Mouse (Mus musculus) spleen, postnatal 36 days (tissue): ENCODE measurements at regions not wholly inside any gene's neighbourhood (a gene's known extent, or its start where the extent isn't known, plus 50 kb on each side); places are given as distances from the start of the nearest gene placed in this dataset.

Experiments
- DNase-seq, 2 experiments: peaks; one replicate each; pipeline ENCODE4 v3.0.0; 2022; ENCODE audit warnings: low spot score in 2 of 2, mixed read lengths in 1 of 2

DNA sequence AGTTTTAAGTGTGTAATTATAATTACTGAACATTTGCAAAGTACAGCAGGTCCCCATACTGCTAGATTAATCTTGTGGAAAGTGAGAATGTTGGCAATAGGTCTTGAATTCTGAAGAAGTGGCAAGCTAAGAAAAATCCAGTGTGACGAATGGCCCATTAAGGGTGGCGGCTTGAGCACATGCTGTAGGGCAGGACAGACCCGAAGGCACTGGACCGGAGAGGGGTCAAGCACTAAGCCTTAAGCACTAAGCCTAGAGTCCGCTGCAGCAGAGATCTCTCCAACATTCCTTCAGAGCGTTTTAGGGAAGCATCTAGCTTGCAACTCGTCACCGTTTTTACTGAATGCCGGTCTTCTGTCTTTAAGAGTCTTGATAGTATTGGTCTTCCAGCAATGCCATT is 105.6 kb downstream of the Aldh8a1 start:
- DNase-seq: no peak

DNA sequence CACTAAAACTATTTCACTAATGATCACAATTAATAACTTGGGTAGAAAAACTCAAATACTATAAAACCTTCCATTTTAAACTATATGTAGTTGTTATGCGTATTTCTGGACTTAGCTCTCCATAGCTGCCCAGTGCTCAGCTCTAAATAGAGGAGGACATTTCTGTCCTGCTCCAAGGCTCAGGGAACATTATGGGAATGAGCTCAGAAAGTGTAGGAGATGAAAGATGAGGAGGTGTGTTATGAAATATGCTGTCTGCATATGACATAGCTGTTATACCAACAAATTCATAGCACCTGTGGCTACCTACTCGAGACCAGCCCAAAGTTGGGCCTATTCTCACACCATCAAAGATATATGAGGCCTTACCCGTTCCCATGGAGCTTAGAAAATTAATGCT is 106.3 kb downstream of the Aldh8a1 start:
- no peak for DNase-seq

DNA sequence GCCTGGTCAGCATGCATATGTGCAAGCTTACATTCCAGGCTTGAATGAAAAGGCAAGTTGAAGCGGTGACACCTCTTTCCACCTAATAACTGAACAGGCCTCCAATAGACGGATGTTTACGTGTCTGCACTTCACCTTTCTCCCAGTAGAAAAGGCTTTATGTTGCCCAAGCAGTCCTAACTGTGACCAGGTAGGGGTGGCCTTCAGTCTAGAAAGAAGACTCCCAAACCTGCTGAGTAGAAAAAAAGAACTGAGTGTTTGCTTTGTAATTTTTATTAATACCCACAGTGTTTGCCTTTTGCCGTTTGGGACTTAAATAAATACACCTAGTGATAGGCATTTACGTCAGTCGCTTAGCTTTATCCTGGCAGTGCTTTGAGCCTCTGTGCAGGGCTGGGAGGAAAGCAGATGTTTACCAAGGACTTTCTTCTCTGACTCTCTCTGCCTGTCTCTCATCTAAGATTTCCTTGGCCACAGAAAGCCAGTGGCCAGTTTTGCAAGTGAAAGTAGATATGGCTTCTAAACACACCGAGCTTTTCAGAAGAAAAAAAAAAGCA is 104.5 kb upstream of the 1700020N01Rik start:
- DNase-seq: no peak

DNA sequence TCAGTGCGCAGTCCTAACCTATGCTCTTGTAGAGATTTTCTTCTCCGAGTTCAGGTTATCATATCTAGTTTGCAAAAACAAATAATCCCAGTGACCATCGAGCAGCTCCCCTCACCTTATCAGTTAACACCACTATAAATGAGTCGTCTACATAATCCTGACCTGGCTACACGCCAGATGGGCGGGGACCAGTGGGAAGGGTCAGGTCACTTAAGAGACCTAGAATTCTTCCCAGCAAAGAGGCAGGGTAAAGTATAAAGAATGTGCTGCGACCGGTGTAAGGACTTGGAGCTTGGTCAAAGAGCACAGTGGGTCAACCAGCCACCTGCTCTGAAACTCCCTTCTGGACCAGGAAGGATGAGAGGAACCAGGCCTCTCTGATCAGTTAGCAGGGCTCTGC is 102.0 kb upstream of the 1700020N01Rik start:
- DNase-seq: no peak

DNA sequence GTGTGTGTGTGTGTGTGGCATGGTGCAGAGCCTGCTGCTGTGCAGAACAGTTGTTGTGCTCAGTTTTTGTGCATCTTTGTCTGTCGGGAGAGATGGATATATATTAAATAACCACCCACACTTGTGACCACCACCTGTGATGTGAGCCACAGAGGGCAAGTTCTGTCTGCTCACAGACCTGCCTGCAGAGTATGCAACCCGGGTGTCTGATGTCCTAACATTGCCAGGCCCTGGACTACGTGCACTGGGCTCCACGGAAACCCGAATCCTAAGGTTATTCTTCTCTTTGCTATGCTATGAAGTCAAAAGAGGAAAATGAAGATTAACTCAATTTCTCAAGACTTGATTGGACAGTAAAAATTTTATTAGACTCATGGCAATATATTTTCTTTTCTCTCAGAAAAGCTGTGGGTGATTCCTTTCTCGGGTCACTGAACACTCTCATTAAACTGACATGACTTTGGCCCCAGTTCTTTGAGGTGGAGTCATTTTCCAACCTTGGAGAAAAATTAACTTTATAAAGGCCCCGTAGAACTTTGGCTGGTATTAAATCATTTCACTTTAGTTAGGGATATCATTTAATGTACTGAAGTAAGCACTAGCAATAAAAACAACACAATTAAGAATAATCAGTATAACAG is 100.6 kb upstream of the 1700020N01Rik start:
- DNase-seq: no peak

DNA sequence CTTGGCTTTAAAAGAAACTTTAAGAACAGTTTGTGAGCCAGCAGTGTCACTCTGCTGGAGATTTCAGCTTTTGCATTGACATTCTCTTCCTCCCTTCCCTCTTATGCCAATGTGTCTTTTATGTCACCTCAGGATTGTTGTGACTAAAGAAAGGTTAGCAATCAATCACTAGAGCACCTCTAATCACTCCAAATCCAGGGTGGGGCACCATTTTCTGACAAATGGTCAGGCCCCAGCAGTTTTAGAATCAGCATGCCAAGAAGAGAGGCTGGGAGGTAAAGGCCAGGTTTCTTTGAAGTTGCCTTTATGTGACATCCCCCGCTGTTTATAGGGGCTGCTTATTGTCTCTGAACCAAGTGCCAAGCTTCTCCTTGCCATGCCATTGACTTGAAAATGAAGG is 98.4 kb upstream of the 1700020N01Rik start:
- DNase-seq: no peak

DNA sequence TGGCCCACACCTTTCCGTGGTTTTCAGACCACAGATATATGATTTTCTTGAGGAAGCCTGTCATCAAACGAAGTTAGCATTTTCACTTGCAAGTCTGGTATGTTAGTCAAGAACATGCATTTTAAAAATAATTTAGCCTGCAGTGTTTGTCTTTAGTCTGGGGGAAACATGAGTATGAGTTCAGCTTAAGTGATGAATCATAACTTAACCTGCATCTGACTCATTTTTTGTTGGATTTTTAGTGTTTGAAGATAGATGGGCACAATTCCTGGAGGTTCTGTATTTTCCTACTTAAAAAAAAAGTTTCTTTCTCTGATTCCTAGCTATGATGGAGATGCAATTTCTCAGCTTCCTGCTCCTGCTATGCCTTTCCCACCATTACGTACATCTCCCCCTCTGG is 95.8 kb upstream of the 1700020N01Rik start:
- no peak for DNase-seq

DNA sequence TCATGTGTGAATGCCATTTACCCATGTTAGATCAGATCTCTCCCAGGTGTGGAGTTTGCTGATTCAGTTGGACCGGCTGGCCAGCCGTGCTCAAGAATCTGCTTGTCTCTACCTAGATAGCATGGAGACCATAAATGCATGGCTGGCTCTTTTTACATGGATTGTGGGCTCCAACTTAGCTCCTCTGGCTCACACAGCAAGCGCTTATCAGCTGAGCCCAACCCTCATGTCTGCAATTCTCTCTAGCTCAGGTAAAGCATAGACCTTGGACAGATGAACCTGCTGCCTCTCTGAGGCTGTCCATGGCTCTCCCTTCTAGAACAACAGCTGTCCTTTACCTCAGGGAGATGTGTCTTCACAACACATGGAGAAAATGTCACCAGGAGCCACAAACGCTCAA is 94.8 kb upstream of the 1700020N01Rik start:
- no peak for DNase-seq

DNA sequence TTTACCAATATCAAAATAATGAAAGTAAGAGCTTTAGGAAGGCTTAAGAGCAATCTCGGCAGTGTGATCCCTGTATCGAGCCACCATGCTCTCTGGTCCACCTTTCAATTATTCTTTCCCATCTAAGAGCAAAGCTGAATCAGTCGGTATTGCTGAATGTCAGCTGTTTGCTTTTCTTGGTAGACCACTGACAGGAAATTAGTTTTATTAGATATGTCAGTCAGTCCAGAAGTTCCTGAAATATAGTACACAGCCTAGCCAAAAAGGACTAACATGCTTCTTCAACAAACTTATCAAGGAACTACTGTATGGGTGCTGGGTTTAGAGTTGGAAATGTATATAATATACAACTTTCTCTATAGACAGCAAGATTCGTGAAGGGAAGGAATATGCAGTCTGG is 91.3 kb upstream of the 1700020N01Rik start:
- no peak for DNase-seq

- no peak for DNase-seq
Observed at GRCm38 (mm10) chr10:21504431-21504830, 88.5 kb upstream of the 1700020N01Rik start.

- no peak for DNase-seq
Observed at GRCm38 (mm10) chr10:21511386-21511785, 81.6 kb upstream of the 1700020N01Rik start.

- DNase-seq: no peak
Observed at GRCm38 (mm10) chr10:21512486-21512885, 80.5 kb upstream of the 1700020N01Rik start.

GRCm38 (mm10) chr10:21517721-21518120 is 75.2 kb upstream of the 1700020N01Rik start:
- DNase-seq: no peak

DNA sequence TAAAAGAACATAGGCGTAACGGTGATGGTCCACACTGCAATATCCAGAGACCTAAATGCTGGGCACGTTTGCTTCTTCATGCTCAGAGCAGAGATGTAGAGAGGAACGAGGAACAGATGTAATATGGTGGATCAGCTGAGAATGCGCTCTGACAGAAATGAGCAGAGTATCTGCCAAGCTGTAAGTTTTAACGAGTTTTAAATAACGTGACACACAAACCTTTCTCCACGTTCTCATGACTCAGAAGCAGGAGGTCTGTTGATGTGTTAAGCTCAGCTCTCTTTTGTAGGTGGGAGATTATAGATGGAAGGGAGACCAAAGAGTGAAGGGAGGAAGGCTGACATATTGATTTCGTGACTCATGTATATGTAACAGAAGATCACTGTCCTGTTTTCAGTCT is 72.1 kb upstream of the 1700020N01Rik start:
- no peak for DNase-seq

DNA sequence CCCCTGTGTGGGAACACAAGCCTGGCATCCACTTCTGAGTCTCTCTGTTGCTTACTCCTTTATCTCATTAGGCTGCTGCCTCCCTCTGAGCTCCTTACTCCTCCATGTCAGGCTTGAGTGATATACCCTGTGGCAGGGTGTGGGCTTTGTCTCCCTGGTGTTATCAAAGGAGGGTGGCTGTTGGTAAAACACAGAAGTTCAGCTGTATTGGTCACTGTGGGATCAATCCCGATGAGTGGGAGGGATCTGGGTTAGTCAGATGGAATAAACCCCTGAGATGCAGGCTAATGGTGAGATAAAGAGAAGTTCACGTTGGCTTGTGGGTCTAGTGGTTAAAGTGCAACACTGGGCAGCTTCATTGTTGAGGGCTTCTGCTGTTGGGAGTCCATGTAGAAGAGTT is 67.4 kb upstream of the 1700020N01Rik start:
- DNase-seq: no peak

- DNase-seq: no peak
Observed at GRCm38 (mm10) chr10:21528396-21528795, 64.5 kb upstream of the 1700020N01Rik start.

- DNase-seq: no peak
Observed at GRCm38 (mm10) chr10:21529098-21529749, 63.7 kb upstream of the 1700020N01Rik start.

GRCm38 (mm10) chr10:21532142-21532541 is 60.8 kb upstream of the 1700020N01Rik start:
- DNase-seq: no peak

DNA sequence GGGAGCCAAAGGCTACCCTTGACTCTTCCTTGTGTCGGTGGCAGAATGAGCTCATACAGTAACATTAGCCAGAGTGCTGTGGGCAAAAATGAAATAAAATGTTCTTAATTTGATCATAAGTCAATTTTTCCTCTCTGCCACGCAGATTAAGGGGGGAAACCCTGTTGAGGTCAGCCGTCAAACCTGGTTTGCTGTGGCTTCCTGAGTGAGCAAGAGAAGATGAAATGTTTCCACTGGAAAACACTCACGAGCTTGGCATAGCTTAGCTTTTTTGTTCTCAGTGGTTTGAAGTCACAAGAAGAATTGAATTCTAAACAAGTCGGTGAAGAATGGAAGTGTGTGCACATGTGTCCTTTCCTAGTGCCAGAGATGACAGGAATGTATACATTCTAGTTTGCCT is 57.3 kb upstream of the 1700020N01Rik start:
- no peak for DNase-seq

DNA sequence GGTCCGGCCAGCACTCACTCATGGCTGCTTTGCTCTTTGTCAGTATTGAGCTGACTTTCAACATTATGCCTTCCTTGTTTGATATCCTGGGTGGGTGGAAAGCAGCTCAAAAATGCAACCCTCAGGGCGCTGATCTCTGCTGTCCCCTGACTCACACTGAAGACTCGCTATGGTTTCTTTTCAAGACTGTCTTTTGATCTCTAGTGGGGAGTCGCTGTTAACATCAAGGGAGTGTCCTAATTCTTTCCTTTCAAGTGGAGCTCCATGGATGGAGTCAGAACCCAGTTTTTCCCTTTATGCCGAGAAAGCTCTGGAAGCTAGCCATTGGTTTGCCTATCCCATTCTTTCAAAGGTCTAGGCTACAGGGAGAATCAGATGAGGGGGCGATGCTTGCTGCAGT is 54.5 kb upstream of the 1700020N01Rik start:
- DNase-seq: no peak
